ENCODE assay signal across 31 mouse cellular contexts in the genomic region with DNA sequence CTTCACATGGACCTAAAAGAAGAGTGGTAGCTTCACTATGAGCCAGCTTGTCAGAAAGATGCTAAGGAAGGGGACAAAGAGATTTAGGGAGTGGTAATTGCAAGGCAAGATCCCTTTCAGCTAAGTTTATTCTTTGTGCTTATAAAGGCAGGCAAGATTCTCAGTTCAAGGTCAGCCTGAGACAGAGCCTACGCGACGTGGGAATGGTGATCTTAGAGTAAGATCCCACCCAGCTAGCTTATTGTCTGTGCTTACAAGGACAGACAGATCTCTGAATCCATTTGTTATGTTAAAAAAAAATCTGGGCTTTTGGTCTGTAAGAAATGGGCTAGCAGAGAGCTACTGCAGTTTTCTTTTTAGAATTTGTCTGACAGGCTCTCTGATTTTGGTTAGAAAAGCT.
"Had no signal": no experiment of that assay in that cellular context is flagged by ENCODE, and none has a peak within 500 bp of the region (broad histone marks: within the 10 kb centered on the region; RNA-seq: fewer than 3 reads in every experiment).

No protein-coding gene starts in this region.

- H3K9me3 ChIP-seq: limb, embryonic 10.5 days; limb, embryonic 12.5 days; limb, embryonic 13.5 days; limb, embryonic 15.5 days; liver, embryonic 12.5 days; liver, embryonic 13.5 days; liver, embryonic 15.5 days; lung, embryonic 15.5 days; midbrain, embryonic 10.5 days; midbrain, embryonic 15.5 days; neural tube, embryonic 12.5 days had no signal

- H3K4me3 ChIP-seq: limb, embryonic 10.5 days; limb, embryonic 12.5 days; limb, embryonic 13.5 days; limb, embryonic 15.5 days; liver, embryonic 12.5 days; liver, embryonic 13.5 days; liver, embryonic 15.5 days; lung, embryonic 15.5 days; megakaryocyte, embryonic 14.5 days; midbrain, embryonic 10.5 days; midbrain, embryonic 12.5 days; midbrain, embryonic 13.5 days; midbrain, embryonic 15.5 days; myocyte; neural tube, embryonic 12.5 days had no signal

- ATAC-seq: liver, embryonic 12.5 days; liver, postnatal 0 days; lung, postnatal 0 days; midbrain, embryonic 13.5 days; midbrain, embryonic 15.5 days; midbrain, embryonic 16.5 days had no signal

- H3K9ac ChIP-seq: limb, embryonic 12.5 days; limb, embryonic 13.5 days; limb, embryonic 15.5 days; liver, embryonic 12.5 days; liver, embryonic 13.5 days; liver, embryonic 14.5 days; liver, embryonic 15.5 days; liver, postnatal 0 days; lung, embryonic 14.5 days; lung, embryonic 15.5 days; midbrain, embryonic 12.5 days; midbrain, embryonic 13.5 days; midbrain, embryonic 15.5 days; neural tube, embryonic 12.5 days had no signal

- H3K27ac ChIP-seq: limb, embryonic 10.5 days; limb, embryonic 12.5 days; limb, embryonic 13.5 days; limb, embryonic 15.5 days; liver, embryonic 12.5 days; liver, embryonic 13.5 days; liver, embryonic 14.5 days; liver, embryonic 15.5 days; lung, embryonic 15.5 days; macrophage; midbrain, embryonic 10.5 days; midbrain, embryonic 12.5 days; midbrain, embryonic 13.5 days; midbrain, embryonic 15.5 days; neural tube, embryonic 12.5 days had no signal

- DNase-seq: left cerebral cortex, postnatal 4 days; liver; liver, embryonic 13.5 days; liver, postnatal 0 days; lung, adult 18-20 months; lung, embryonic 14.5 days; lung, postnatal 10 days; lung, postnatal 14 days; lung, postnatal 36 days; lung, postnatal 4 days; midbrain, embryonic 14.5 days had no signal

- H3K4me2 ChIP-seq: limb, embryonic 12.5 days; limb, embryonic 13.5 days; limb, embryonic 15.5 days; liver, embryonic 11.5 days; liver, embryonic 12.5 days; liver, embryonic 13.5 days; liver, embryonic 15.5 days; lung, embryonic 14.5 days; lung, embryonic 15.5 days; midbrain, embryonic 11.5 days; midbrain, embryonic 12.5 days; midbrain, embryonic 13.5 days; midbrain, embryonic 15.5 days; neural tube, embryonic 12.5 days had no signal

- H3K27me3 ChIP-seq: limb, embryonic 12.5 days; limb, embryonic 13.5 days; limb, embryonic 15.5 days; liver, embryonic 12.5 days; liver, embryonic 13.5 days; liver, embryonic 15.5 days; lung, embryonic 15.5 days; megakaryocyte, embryonic 14.5 days; midbrain, embryonic 12.5 days; midbrain, embryonic 13.5 days; midbrain, embryonic 15.5 days; neural tube, embryonic 12.5 days had no signal

- H3K36me3 ChIP-seq: limb, embryonic 10.5 days; limb, embryonic 12.5 days; limb, embryonic 13.5 days; limb, embryonic 15.5 days; liver, embryonic 12.5 days; liver, embryonic 13.5 days; liver, embryonic 15.5 days; lung, embryonic 15.5 days; midbrain, embryonic 10.5 days; midbrain, embryonic 12.5 days; midbrain, embryonic 13.5 days; midbrain, embryonic 15.5 days; neural tube, embryonic 12.5 days had no signal

- H3K4me1 ChIP-seq: limb, embryonic 10.5 days; limb, embryonic 12.5 days; limb, embryonic 13.5 days; limb, embryonic 15.5 days; liver, embryonic 12.5 days; liver, embryonic 13.5 days; liver, embryonic 15.5 days; lung, embryonic 15.5 days; megakaryocyte, embryonic 14.5 days; midbrain, embryonic 10.5 days; midbrain, embryonic 12.5 days; midbrain, embryonic 13.5 days; midbrain, embryonic 15.5 days; neural tube, embryonic 12.5 days had no signal
